Comparison of ENCODE assay signal across 9 mouse cellular contexts in genomic region chr11:114791351-114791889, GRCm38 (mm10). TPM values are rescaled to one million over a fixed set of nuclear protein-coding genes. Genes with fewer than 3 reads are reported as not detected.
A peak's percentile ranks its signal among the peaks of the same experiment; 100 is the strongest.
DNase-seq lines count a peak whose midpoint lies in the region; ATAC-seq and TF ChIP-seq lines count a peak whose summit lies in the region.
"Had no signal": no experiment of that assay in that cellular context is flagged by ENCODE, and none has a peak within 500 bp of the region (broad histone marks: within the 10 kb centered on the region; RNA-seq: fewer than 3 reads in every experiment).

No protein-coding gene starts in this region.

- H3K9me3 ChIP-seq in hindbrain, embryonic 14.5 days (ENCODE audit: control insufficient read depth, low read length): no peaks in the 10 kb centered on the region
- H3K9me3 ChIP-seq in midbrain, postnatal 0 days (ENCODE audit: low read length): no peaks in the 10 kb centered on the region

- H3K4me2 ChIP-seq in hindbrain, embryonic 14.5 days (replicated peaks): peak overlapping the region; percentile 67
- H3K4me2 ChIP-seq in midbrain, postnatal 0 days (ENCODE audit: low read depth, low read length, poor library complexity, severe bottlenecking): peak overlapping the region; percentile 76

- no peaks in the 10 kb centered on the region for H3K36me3 ChIP-seq in hindbrain, embryonic 14.5 days (replicated peaks; ENCODE audit: control insufficient read depth, insufficient read depth)
- H3K36me3 ChIP-seq in midbrain, postnatal 0 days (ENCODE audit: insufficient read depth, low read length): no peaks in the 10 kb centered on the region

- H3K27ac ChIP-seq in layer of hippocampus, adult 2 months: peak overlapping the region; percentile 88
- peak overlapping the region; percentile 67 for H3K27ac ChIP-seq in hindbrain, embryonic 14.5 days
- peak overlapping the region; percentile 81 for H3K27ac ChIP-seq in midbrain, postnatal 0 days (ENCODE audit: low read depth, low read length)

- peak overlapping the region; percentile 65 for H3K4me3 ChIP-seq in layer of hippocampus, adult 2 months
- peak overlapping the region; percentile 42 for H3K4me3 ChIP-seq in hindbrain, embryonic 14.5 days (replicated peaks; ENCODE audit: low read length)
- peak overlapping the region; percentile 42 for H3K4me3 ChIP-seq in midbrain, postnatal 0 days (ENCODE audit: low read depth, low read length)

- no peak for TF ChIP-seq CTCF in layer of hippocampus, adult 2 months (conservative IDR thresholded peaks at IDR 0.05)
- no peak for TF ChIP-seq CTCF in midbrain, postnatal 0 days (IDR thresholded peaks at IDR 0.05)

- DNase-seq in layer of hippocampus, adult 2 months (ENCODE audit: low spot score in 2 of 2): peak in 1 of 2 experiments; percentile 10
- DNase-seq in layer of hippocampus, postnatal 10 days (ENCODE audit: low spot score in 2 of 2): no peak
- peak; percentile 60 for DNase-seq in cerebellum, adult 8-10 months
- DNase-seq in hindbrain, embryonic 14.5 days (ENCODE audit: low spot score): no peak
- DNase-seq in midbrain, postnatal 0 days (ENCODE audit: low spot score): peak; percentile 48
- DNase-seq in layer of hippocampus, adult 9-10 months (ENCODE audit: low spot score): no peak
- no peak for DNase-seq in frontal cortex, postnatal 36 days (ENCODE audit: low spot score in 2 of 2)

- WGBS in hindbrain, embryonic 14.5 days: 4% methylated on average over 50 of the region's 50 CpGs
- 8% methylated on average over 46 of the region's 50 CpGs for WGBS in midbrain, postnatal 0 days

- peaks cover 43% of the 10 kb centered on the region for H3K4me1 ChIP-seq in hindbrain, embryonic 14.5 days (replicated peaks; ENCODE audit: control insufficient read depth, insufficient read depth, low read length)
- H3K4me1 ChIP-seq in midbrain, postnatal 0 days (ENCODE audit: insufficient read depth, low read length): peaks cover 33% of the 10 kb centered on the region

- peak overlapping the region; percentile 67 for H3K9ac ChIP-seq in hindbrain, embryonic 14.5 days
- H3K9ac ChIP-seq in midbrain, postnatal 0 days (replicated peaks; ENCODE audit: low read length, poor library complexity, severe bottlenecking): peak overlapping the region; percentile 79

- no peak for ATAC-seq in hindbrain, embryonic 14.5 days (ENCODE audit: low FRiP score)
- ATAC-seq in midbrain, postnatal 0 days (ENCODE audit: low FRiP score): no peak
- no peak for ATAC-seq in activated CD4-positive, CD25-positive, alpha-beta regulatory T cell, adult 4 months

- peaks cover 27% of the 10 kb centered on the region for H3K27me3 ChIP-seq in hindbrain, embryonic 14.5 days (ENCODE audit: control insufficient read depth, insufficient read depth, low read length)
- H3K27me3 ChIP-seq in midbrain, postnatal 0 days (ENCODE audit: insufficient read depth, low read length): no peaks in the 10 kb centered on the region

RNA-seq across cellular contexts. Expression of gene Btbd17, which starts 4.3 kb away (rescaled TPM):
- 10 to 100 TPM; 21.7 to 22.9 TPM for total RNA-seq in layer of hippocampus, adult 2 months (2021)
- 10 to 100 TPM; 30.4 to 32.9 TPM for total RNA-seq in layer of hippocampus, postnatal 10 days (2021)
- polyA plus RNA-seq in hindbrain, embryonic 14.5 days (2014; fragmentation: Nextera tagmentation; extraction: Ambion mirVana): 20.0 and 22.1 TPM in 2 replicates
- total RNA-seq in midbrain, postnatal 0 days (2014; rRNA removed): 46.9 and 68.2 TPM in 2 replicates
- 27.1 and 28.0 TPM in 2 replicates for polyA plus RNA-seq in midbrain, postnatal 0 days (2015; fragmentation: Nextera tagmentation; extraction: Ambion mirVana)
- not detected for polyA plus RNA-seq in activated CD4-positive, CD25-positive, alpha-beta regulatory T cell, adult 4 months (2017; shearing (Covaris generic))

RNA-seq across cellular contexts. Expression of gene Gpr142, which starts 7.3 kb away (rescaled TPM):
- total RNA-seq in layer of hippocampus, adult 2 months (2021): not detected
- not detected for total RNA-seq in layer of hippocampus, postnatal 10 days (2021)
- polyA plus RNA-seq in hindbrain, embryonic 14.5 days (2014; fragmentation: Nextera tagmentation; extraction: Ambion mirVana): not detected in 2 replicates
- total RNA-seq in midbrain, postnatal 0 days (2014; rRNA removed): not detected in 2 replicates
- not detected in 2 replicates for polyA plus RNA-seq in midbrain, postnatal 0 days (2015; fragmentation: Nextera tagmentation; extraction: Ambion mirVana)
- polyA plus RNA-seq in activated CD4-positive, CD25-positive, alpha-beta regulatory T cell, adult 4 months (2017; shearing (Covaris generic)): not detected
- total RNA-seq: layer of hippocampus, postnatal 36 days had no signal

RNA-seq across cellular contexts. Expression of gene Kif19a, which starts 26.2 kb away (rescaled TPM):
- total RNA-seq in layer of hippocampus, adult 2 months (2021): 1 to 10 TPM; 2.9 to 5.4 TPM
- total RNA-seq in layer of hippocampus, postnatal 10 days (2021): 1 to 10 TPM; 6.7 to 8.7 TPM
- polyA plus RNA-seq in hindbrain, embryonic 14.5 days (2014; fragmentation: Nextera tagmentation; extraction: Ambion mirVana): 0.99 and 1.4 TPM in 2 replicates
- total RNA-seq in midbrain, postnatal 0 days (2014; rRNA removed): 5.3 and 7.2 TPM in 2 replicates
- 0.85 and 1.3 TPM in 2 replicates for polyA plus RNA-seq in midbrain, postnatal 0 days (2015; fragmentation: Nextera tagmentation; extraction: Ambion mirVana)
- polyA plus RNA-seq in activated CD4-positive, CD25-positive, alpha-beta regulatory T cell, adult 4 months (2017; shearing (Covaris generic)): under 1 TPM in 1 of 2 experiments, not detected in 1; 0.22 TPM

RNA-seq across cellular contexts. Expression of gene Gprc5c, which starts 59.5 kb away (rescaled TPM):
- total RNA-seq in layer of hippocampus, adult 2 months (2021): 1 to 10 TPM; 4.7 to 5.4 TPM
- total RNA-seq in layer of hippocampus, postnatal 10 days (2021): 1 to 10 TPM; 3.9 to 5.1 TPM
- polyA plus RNA-seq in hindbrain, embryonic 14.5 days (2014; fragmentation: Nextera tagmentation; extraction: Ambion mirVana): 8.5 and 9.9 TPM in 2 replicates
- total RNA-seq in midbrain, postnatal 0 days (2014; rRNA removed): 7.5 and 12.8 TPM in 2 replicates
- polyA plus RNA-seq in midbrain, postnatal 0 days (2015; fragmentation: Nextera tagmentation; extraction: Ambion mirVana): 5.7 and 5.8 TPM in 2 replicates
- polyA plus RNA-seq in activated CD4-positive, CD25-positive, alpha-beta regulatory T cell, adult 4 months (2017; shearing (Covaris generic)): under 1 TPM in 1 of 2 experiments, not detected in 1; 0.15 TPM

Comparison
In these comparisons a context has a peak if more than half of its experiments do, and no peak if none do; other contexts are left out.
1. DNase-seq: peak in cerebellum, adult 8-10 months (single experiment) and midbrain, postnatal 0 days (single experiment); none in layer of hippocampus, postnatal 10 days (0 of 2), hindbrain, embryonic 14.5 days (single experiment), layer of hippocampus, adult 9-10 months (single experiment) and frontal cortex, postnatal 36 days (0 of 2).
2. Peak in every context shown above with its lines, with median percentiles within 50 percentile points of each other: H3K27ac ChIP-seq and H3K4me3 ChIP-seq.